Mouse (Mus musculus) retina, adult 2 months (tissue): Measurements from ENCODE around the gene Olfr1278.
"Not testable (repeated sequence)": the region's sequence is repeated elsewhere in the genome, so short reads cannot be mapped to it uniquely, and the experiment has no call there.

ENCODE experiments used
- DNase-seq: peaks from one replicate; pipeline ENCODE4 v3.0.0-alpha.2; 2012; ENCODE audit warnings: low read depth, low spot score

The Olfr1278 gene

DNA sequence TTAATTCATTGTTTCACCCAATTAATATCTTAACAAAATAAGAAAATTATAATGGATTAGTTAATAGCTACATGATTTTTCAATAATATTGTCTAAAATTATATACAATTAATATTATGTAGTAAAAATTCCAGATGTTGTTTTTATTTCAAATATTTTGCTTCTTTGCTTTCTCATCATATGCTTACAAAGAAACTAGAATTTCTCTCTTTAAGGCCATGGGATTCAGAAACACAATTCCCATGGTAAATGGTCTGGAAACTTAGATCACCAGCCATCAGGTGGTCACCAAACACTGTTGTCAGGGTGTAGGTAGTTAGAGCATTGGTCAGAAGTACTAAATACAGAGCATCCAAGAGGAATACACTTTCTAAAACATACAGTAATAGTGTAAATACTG lies at the start of gene Olfr1278:
Gene Olfr1278, plus strand, starts transcription at position 301 of the 400 bp plus-strand sequence.
- no peak for DNase-seq

DNA sequence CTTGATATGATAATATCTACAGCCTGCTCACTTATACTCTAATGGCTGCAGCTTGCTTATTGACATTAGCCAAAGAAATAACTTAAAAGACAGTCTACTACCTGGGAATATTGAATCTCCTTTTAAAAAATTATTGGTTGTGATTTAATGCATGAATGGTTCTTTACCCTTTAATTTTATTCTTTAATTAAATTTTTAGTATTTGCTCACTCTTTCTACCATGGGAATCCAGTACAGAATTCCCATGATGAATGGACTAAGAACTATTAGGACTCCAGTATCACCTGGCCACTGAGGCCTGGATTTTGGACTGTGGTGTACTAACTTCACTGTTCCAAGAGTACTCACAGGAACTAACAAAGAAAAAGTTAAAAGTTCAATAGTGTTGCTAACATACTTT lies 35.7 kb upstream of the Olfr1278 start, which contains the start of gene Olfr1276:
Gene Olfr1276, plus strand, starts transcription at position 301 of the 400 bp plus-strand sequence.
- no peak for DNase-seq

DNA sequence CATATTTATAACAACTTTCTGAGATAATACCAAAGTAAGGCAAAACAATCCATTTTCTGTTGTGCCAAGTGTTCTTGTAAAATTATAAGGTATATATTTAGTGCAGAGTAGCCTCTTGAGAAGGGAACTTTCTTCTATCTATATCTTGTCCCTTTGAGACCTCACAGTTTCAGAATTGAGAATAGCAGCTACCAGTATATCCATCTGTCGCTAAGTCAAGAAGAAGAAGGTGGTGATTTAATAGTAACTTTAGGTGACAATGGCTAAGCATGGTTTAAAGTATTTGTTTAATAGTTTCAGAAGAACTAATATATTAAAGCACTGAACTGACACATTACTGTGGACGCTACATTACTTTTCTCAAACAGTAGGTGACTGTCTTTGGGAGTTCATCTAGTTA lies 15.9 kb upstream of the Olfr1278 start, which contains the start of gene Olfr1277:
Gene Olfr1277, minus strand, starts transcription at position 101 of the 400 bp plus-strand sequence.
- no peak for DNase-seq

DNA sequence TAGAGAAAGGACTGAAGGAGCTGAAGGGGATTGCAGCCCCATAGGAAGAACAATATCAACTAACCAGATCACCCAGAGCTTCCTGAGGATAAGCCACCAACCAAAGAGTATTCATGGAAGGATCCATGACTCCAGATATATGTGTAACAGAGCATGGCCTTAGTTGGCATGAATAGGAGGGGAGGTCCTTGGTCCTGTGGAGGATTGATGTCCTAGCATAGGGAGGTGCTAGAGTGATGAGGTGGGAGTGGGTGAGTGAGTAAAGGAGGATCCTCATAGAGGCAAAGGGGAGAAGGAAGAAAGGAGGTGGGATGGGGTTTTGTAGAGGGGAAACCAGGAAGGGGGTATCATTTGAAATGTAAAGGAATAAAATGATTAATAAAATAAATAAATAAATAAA lies 8.6 kb downstream of the Olfr1278 start:
- no peak for DNase-seq

DNA sequence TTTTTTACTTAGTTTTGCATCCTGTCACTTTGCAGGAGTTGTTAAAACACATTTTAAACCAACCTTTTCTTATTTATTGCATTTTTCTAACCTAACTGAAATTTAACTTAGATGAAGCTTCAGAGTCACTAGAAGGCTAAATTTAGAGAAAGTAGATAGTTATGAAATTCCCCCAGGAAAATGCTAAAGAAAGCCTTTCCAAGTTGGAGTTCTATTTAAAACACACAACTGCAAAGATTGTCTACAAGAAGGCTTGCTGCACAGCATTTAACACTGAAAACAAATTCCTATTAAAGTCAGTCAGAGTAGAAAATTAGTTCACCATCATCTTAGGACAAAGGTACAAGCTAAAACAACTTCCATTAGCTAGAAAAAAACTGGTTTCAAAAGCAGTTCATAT lies 10.4 kb downstream of the Olfr1278 start, which contains the start of gene Olfr1279:
Gene Olfr1279, plus strand, starts transcription at position 262 of the 400 bp plus-strand sequence.
- no peak for DNase-seq

DNA sequence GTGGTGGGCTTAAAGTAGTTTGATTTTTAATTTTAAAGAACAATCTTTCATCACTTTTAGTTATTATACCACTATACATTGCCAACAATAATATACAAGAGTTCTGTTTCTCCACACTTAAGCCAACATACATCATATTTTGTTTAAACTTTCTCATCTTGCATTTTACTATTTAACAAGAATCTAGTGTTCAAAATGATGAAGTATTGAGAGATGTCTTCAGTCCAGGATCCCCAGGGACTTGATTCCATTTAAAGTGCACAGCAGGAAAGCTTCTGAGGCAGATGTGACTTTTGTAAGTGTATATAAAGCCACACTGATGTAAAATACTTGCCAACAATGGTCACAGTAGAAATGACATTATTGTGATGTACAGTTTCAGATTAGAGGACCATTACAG lies 23.8 kb downstream of the Olfr1278 start, which contains the start of gene Olfr1280:
Gene Olfr1280, plus strand, starts transcription at position 301 of the 400 bp plus-strand sequence.
- no peak for DNase-seq

DNA sequence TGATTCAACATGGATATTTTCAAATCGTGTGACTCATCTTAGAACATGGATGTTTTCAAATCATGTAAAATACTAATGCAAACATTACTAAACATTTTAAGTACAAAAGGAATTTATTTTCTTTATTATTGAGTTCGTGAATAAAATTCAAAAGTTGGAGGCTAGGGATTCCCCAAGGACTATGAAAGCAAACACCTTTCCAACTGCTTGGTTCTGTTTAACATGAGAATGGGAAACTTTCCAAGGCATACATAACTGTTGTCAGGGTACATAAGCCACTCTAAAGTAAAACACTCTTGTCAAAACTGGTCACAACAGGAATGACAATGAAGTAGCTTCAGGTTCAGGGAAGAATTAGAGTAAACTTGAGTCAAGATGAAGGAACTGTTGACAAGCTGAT lies 36.3 kb downstream of the Olfr1278 start, which contains the start of gene Olfr1281:
Gene Olfr1281, plus strand, starts transcription at position 301 of the 400 bp plus-strand sequence.
- no peak for DNase-seq

DNA sequence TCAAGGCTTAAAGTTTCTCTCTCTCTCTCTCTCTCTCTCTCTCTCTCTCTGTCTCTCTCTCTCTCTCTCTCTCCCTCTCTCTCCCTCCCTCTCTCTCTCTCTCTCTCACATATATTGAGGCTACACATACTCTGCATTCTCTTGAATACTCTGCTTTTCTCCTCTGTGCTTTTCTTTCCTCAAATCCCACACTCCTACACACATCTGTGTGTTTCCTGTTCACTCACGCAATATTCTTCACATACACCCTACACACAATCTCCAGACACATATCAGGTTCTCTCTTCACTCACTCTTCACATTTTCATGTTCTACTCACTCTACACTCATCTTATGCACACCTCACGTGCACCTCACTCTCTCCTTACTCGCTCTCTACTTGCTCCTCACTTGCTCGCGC lies 43.8 kb downstream of the Olfr1278 start:
- DNase-seq: not testable (repeated sequence)

DNA sequence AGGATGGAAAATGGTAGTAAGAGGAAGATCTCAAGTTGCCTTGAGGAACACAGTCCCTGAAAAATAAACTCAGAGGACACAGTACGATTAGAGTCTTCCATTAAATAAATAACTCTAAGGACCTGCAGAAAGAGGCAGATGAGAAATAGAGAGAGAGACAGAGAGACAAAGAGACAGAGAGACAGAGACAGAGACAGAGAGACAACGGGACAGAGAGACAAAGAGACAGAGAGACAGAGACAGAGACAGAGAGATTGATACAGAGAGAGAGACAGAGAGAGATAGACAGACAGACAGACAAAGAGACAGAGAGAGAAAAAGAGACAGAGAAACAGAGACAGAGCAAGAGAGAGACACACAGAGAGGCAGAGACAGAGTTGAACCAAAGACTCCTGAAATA lies 46.0 kb downstream of the Olfr1278 start, which contains the start of gene Olfr1282:
Gene Olfr1282, minus strand, starts transcription at position 101 of the 400 bp plus-strand sequence.
- no peak for DNase-seq
